Mouse (Mus musculus) embryonic facial prominence, embryonic 15.5 days (tissue): ENCODE results near the gene Inf2. TPM values are rescaled to one million over a fixed set of nuclear protein-coding genes. Genes with fewer than 3 reads are reported as not detected.
A peak's percentile ranks its signal among the peaks of the same experiment; 100 is the strongest.

Experiments
- ATAC-seq: fragments of 200-750 bp; cut with Nextera tagmentation; 2 replicates; pipeline ENCODE4 v1.8.0; 2017; ENCODE audit warnings: low read depth, moderate TSS enrichment; ENCODE audit not compliant: insufficient number of reproducible peaks, low FRiP score, low TSS enrichment
- H3K27ac ChIP-seq: fragments of 300-500 bp; sonication (generic); replicated peaks from 2 replicates; pipeline ENCODE4 v1.5.1; 2015; ENCODE audit warnings: mild to moderate bottlenecking, inconsistent platforms
- H3K27me3 ChIP-seq: fragments of 300-500 bp; sonication (generic); 2 replicates; pipeline ENCODE4 v1.6.1; 2015; ENCODE audit warnings: inconsistent platforms
- H3K36me3 ChIP-seq: fragments of 300-500 bp; sonication (generic); 2 replicates; pipeline ENCODE4 v1.6.1; 2015; ENCODE audit warnings: mild to moderate bottlenecking, inconsistent platforms
- H3K4me1 ChIP-seq: fragments of 300-500 bp; sonication (generic); 2 replicates; pipeline ENCODE4 v1.6.1; 2015; ENCODE audit warnings: inconsistent platforms
- H3K4me2 ChIP-seq: fragments of 300-500 bp; sonication (generic); replicated peaks from 2 replicates; pipeline ENCODE4 v1.6.1; 2015; ENCODE audit warnings: mild to moderate bottlenecking, inconsistent platforms
- H3K4me3 ChIP-seq: fragments of 300-500 bp; sonication (generic); replicated peaks from 2 replicates; pipeline ENCODE4 v1.5.1; 2015; ENCODE audit warnings: mild to moderate bottlenecking, inconsistent platforms
- H3K9ac ChIP-seq: fragments of 300-500 bp; sonication (generic); 2 replicates; pipeline ENCODE4 v1.6.1; 2015; ENCODE audit warnings: inconsistent platforms
- H3K9me3 ChIP-seq: fragments of 300-500 bp; sonication (generic); replicated peaks from 2 replicates; pipeline ENCODE4 v1.6.1; 2016; ENCODE audit warnings: inconsistent platforms
- WGBS: fragments of 180-500 bp; shearing (Covaris S2); methylation state at CpG from one replicate; pipeline ENCODE4 v1.1.7; 2015; 5-methylcytosine and 5-hydroxymethylcytosine counted together
- polyA plus RNA-seq: library from polyadenylated mRNA; unstranded; fragments of >200 nt; fragmentation: Nextera tagmentation; extraction: Ambion mirVana; gene quantifications from 2 replicates; pipeline ENCODE4 v1.2.1, GENCODE M21; 2015

Inf2 gene
- polyA plus RNA-seq, 1 experiment from 2014 or later: 5.8 TPM

GRCm38 (mm10) chr12:112551861-112552375, 36.7 kb upstream of the Inf2 start:
- no peak overlapping the region for H3K9ac ChIP-seq
- H3K27me3 ChIP-seq: peaks cover 4% of the 10 kb centered on the region; the same call in 1 of the 2 replicates
- ATAC-seq: peak; percentile 53; the same call in 1 of the 2 replicates
- no peak overlapping the region for H3K4me2 ChIP-seq
- no peaks in the 10 kb centered on the region for H3K9me3 ChIP-seq
- WGBS: 9% methylated on average over 13 of the region's 13 CpGs
- no peaks in the 10 kb centered on the region for H3K36me3 ChIP-seq
- H3K27ac ChIP-seq: no peak overlapping the region
- H3K4me3 ChIP-seq: no peak overlapping the region
- H3K4me1 ChIP-seq: peaks cover 4% of the 10 kb centered on the region; the same call in 1 of the 2 replicates

GRCm38 (mm10) chr12:112552520-112552919, 36.1 kb upstream of the Inf2 start:
- 60% methylated on average over 5 of the region's 5 CpGs for WGBS
- H3K9me3 ChIP-seq: no peaks in the 10 kb centered on the region
- H3K27ac ChIP-seq: no peak overlapping the region
- no peak overlapping the region for H3K4me3 ChIP-seq
- H3K36me3 ChIP-seq: no peaks in the 10 kb centered on the region
- H3K9ac ChIP-seq: no peak overlapping the region
- H3K4me1 ChIP-seq: peaks cover 4% of the 10 kb centered on the region; the same call in 1 of the 2 replicates
- no peak overlapping the region for H3K4me2 ChIP-seq
- no peak for ATAC-seq
- peaks cover 4% of the 10 kb centered on the region; the same call in 1 of the 2 replicates for H3K27me3 ChIP-seq

- Histone ChIP-seq H3K36me3 (no peaks in the 10 kb centered on the region), H3K9me3 (no peaks in the 10 kb centered on the region), H3K4me1 (peaks cover 9% of the 10 kb centered on the region; the same call in 1 of the 2 replicates), H3K27me3 (peaks cover 4% of the 10 kb centered on the region; the same call in 1 of the 2 replicates), H3K4me2 (no peak overlapping the region), H3K27ac (no peak overlapping the region), H3K9ac (no peak overlapping the region), H3K4me3 (no peak overlapping the region)
- WGBS: 41% methylated on average over 12 of the region's 12 CpGs
- ATAC-seq: no peak
Observed at GRCm38 (mm10) chr12:112554900-112555299, 33.7 kb upstream of the Inf2 start.

GRCm38 (mm10) chr12:112556531-112557060, 32.0 kb upstream of the Inf2 start:
- Histone ChIP-seq H3K27me3 (peaks cover 4% of the 10 kb centered on the region; the same call in 1 of the 2 replicates), H3K27ac (no peak overlapping the region), H3K4me2 (no peak overlapping the region), H3K4me3 (no peak overlapping the region), H3K36me3 (no peaks in the 10 kb centered on the region), H3K9ac (no peak overlapping the region), H3K9me3 (no peaks in the 10 kb centered on the region), H3K4me1 (peaks cover 9% of the 10 kb centered on the region; the same call in 1 of the 2 replicates)
- ATAC-seq: no peak
- 60% methylated on average over 9 of the region's 9 CpGs for WGBS

GRCm38 (mm10) chr12:112557219-112557618, 31.4 kb upstream of the Inf2 start:
- Histone ChIP-seq H3K27ac (no peak overlapping the region), H3K9ac (no peak overlapping the region), H3K36me3 (no peaks in the 10 kb centered on the region), H3K27me3 (peaks cover 4% of the 10 kb centered on the region; the same call in 1 of the 2 replicates), H3K9me3 (no peaks in the 10 kb centered on the region), H3K4me1 (peaks cover 8% of the 10 kb centered on the region; the same call in 1 of the 2 replicates), H3K4me3 (no peak overlapping the region), H3K4me2 (no peak overlapping the region)
- ATAC-seq: no peak
- 84% methylated on average over 5 of the region's 5 CpGs for WGBS

GRCm38 (mm10) chr12:112559231-112559630, 29.4 kb upstream of the Inf2 start:
- Histone ChIP-seq H3K36me3 (no peaks in the 10 kb centered on the region), H3K4me2 (no peak overlapping the region), H3K27ac (no peak overlapping the region), H3K4me3 (no peak overlapping the region), H3K9ac (no peak overlapping the region), H3K27me3 (no peaks in the 10 kb centered on the region), H3K9me3 (no peaks in the 10 kb centered on the region), H3K4me1 (peaks cover 6% of the 10 kb centered on the region; the same call in 1 of the 2 replicates)
- 43% methylated on average over 3 of the region's 3 CpGs for WGBS
- ATAC-seq: no peak

- WGBS: 44% methylated on average over 6 of the region's 6 CpGs
- no peak overlapping the region for H3K4me3 ChIP-seq
Observed at GRCm38 (mm10) chr12:112559671-112560070, 28.9 kb upstream of the Inf2 start.

GRCm38 (mm10) chr12:112560176-112560797, 28.3 kb upstream of the Inf2 start:
- WGBS: 40% methylated on average over 5 of the region's 5 CpGs
- no peak overlapping the region for H3K4me2 ChIP-seq
- H3K4me3 ChIP-seq: no peak overlapping the region
- no peak for ATAC-seq
- H3K27ac ChIP-seq: no peak overlapping the region
- H3K4me1 ChIP-seq: peaks cover 6% of the 10 kb centered on the region; the same call in 1 of the 2 replicates
- no peaks in the 10 kb centered on the region for H3K36me3 ChIP-seq
- H3K9me3 ChIP-seq: no peaks in the 10 kb centered on the region
- no peaks in the 10 kb centered on the region for H3K27me3 ChIP-seq
- H3K9ac ChIP-seq: no peak overlapping the region

More at GRCm38 (mm10) chr12:112559671-112560070, 28.9 kb upstream of the Inf2 start:
- Histone ChIP-seq H3K27ac (no peak overlapping the region), H3K27me3 (no peaks in the 10 kb centered on the region), H3K4me1 (peaks cover 6% of the 10 kb centered on the region; the same call in 1 of the 2 replicates), H3K4me2 (no peak overlapping the region), H3K9me3 (no peaks in the 10 kb centered on the region), H3K9ac (no peak overlapping the region), H3K36me3 (no peaks in the 10 kb centered on the region)
- ATAC-seq: no peak

- ATAC-seq: no peak
- Histone ChIP-seq H3K4me2 (no peak overlapping the region), H3K9me3 (no peaks in the 10 kb centered on the region), H3K36me3 (no peaks in the 10 kb centered on the region), H3K4me3 (no peak overlapping the region), H3K27me3 (no peaks in the 10 kb centered on the region), H3K9ac (no peak overlapping the region), H3K27ac (no peak overlapping the region), H3K4me1 (peaks cover 6% of the 10 kb centered on the region; the same call in 1 of the 2 replicates)
- 46% methylated on average over 3 of the region's 3 CpGs for WGBS
Observed at GRCm38 (mm10) chr12:112561163-112561562, 27.4 kb upstream of the Inf2 start.

GRCm38 (mm10) chr12:112562462-112562861, 26.1 kb upstream of the Inf2 start:
- Histone ChIP-seq H3K27me3 (no peaks in the 10 kb centered on the region), H3K9me3 (no peaks in the 10 kb centered on the region), H3K4me2 (no peak overlapping the region), H3K9ac (no peak overlapping the region), H3K36me3 (no peaks in the 10 kb centered on the region), H3K4me1 (peaks cover 6% of the 10 kb centered on the region; the same call in 1 of the 2 replicates), H3K4me3 (no peak overlapping the region), H3K27ac (no peak overlapping the region)
- WGBS: 69% methylated on average over 5 of the region's 5 CpGs
- ATAC-seq: no peak

- Histone ChIP-seq H3K4me2 (no peak overlapping the region), H3K9ac (no peak overlapping the region), H3K4me1 (peaks cover 6% of the 10 kb centered on the region; the same call in 1 of the 2 replicates), H3K9me3 (no peaks in the 10 kb centered on the region), H3K36me3 (no peaks in the 10 kb centered on the region), H3K27me3 (no peaks in the 10 kb centered on the region), H3K4me3 (no peak overlapping the region), H3K27ac (no peak overlapping the region)
- no peak for ATAC-seq
- WGBS: 87% methylated on average over 6 of the region's 6 CpGs
Observed at GRCm38 (mm10) chr12:112563011-112563410, 25.6 kb upstream of the Inf2 start.
